Mouse (Mus musculus) urinary bladder, postnatal 36 days (tissue): ENCODE data around the gene Zfhx3.

Experiments used
- DNase-seq, 2 experiments: peaks; one replicate each; pipeline ENCODE4 v3.0.0; 2022; ENCODE audit warnings: low spot score in 2 of 2, mixed read lengths in 1 of 2

Gene Zfhx3

DNA sequence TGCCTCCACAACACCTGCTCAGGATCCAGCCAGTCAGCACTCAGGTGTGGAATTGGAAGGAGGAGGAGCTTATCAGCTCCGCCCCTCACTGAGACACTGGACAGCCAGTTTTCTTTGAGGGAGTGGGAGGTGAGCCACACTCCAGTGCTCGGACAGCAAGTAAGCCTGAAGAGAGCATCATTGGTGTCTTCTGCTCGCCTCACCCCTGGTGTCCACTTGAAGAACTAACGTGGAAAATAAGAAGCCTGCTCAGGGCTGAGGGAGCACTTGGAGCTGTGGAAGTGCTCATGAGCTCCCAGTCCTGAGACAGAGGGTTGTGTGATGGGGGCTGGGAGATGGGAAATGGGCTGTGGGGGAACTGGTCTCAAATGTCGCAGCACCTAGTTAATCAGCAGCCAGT lies 988.2 kb downstream of the Zfhx3 start:
- DNase-seq, result no peak

DNA sequence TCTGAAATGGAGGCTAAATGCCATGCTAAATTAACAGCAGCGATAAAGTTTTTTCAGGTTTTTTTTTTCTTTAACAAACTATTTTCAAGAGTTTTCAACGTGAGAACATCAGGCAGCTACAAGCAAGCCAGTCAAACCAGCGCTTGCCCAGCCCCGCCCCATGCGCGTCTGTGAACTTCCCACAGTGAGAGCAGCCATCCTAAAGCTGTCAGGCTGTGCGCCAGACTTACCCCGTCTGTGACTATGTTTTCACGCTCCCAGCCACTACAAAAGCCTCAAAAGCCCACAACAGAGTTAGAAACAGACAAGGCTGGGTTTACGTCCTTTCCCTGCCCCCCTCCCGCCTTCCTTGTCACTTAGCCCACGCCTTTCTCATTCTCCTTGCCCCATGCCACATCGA lies 989.4 kb downstream of the Zfhx3 start:
- DNase-seq, result no peak

DNA sequence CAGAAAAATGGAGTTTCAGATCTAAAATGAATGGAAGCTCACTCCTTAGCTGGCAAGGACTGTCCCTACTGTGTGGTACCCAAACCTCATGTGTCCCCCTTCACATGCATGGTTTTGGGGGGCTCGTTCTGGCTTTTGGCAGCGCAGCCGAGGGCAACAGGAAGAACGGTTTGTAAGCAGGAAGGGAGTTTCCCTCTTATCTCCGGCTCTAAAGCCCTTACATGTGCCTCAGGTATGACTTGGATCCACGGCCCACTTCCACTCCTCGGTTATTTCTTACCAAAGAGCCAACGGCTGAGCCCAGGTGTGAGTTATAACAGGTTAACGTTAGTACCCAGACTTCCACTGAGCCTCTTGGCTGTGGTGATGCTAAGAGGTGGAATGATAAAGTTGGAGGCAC lies 990.3 kb downstream of the Zfhx3 start:
- no peak for DNase-seq

DNA sequence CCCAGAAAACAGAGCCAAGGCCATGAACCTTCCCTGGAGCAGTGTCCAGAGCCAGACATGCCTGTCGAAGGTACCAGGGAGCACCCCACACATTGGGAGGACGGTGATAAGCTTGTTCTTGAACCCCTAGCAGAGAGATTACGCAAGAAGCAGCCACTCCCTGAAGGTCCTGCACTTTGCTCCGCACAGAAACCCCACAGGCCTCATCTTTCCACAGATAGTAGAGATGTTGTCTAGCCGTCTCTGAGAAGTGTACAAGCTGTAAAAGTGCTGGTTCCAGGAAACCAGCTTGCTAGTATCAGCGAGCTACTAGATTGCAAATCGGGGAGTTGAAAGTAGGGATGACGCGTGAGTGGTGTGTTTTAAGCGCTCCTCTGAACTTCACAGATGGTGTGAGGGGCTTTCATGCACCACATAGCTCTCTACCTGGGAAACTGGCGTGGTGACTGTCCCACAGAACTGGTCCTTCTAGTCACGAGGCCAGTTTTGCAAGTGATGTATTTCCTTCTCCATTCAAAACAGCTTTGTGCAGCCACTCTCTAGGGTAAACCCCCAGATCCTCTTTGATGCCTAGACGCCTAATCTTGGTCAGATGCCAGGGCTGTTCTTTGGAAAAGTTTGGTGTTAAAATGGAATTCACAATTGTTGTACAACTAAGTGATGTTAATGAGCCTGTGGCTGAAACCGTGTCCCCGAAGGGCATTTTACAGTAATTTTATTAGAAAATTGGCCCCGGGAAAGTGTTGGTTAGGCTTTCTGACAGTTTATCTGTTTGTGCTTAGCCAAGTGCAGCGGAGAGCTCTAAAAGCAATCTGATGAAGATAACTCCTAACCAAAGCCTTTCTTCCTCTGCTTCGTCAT lies 993.6 kb downstream of the Zfhx3 start:
- no peak for DNase-seq

DNA sequence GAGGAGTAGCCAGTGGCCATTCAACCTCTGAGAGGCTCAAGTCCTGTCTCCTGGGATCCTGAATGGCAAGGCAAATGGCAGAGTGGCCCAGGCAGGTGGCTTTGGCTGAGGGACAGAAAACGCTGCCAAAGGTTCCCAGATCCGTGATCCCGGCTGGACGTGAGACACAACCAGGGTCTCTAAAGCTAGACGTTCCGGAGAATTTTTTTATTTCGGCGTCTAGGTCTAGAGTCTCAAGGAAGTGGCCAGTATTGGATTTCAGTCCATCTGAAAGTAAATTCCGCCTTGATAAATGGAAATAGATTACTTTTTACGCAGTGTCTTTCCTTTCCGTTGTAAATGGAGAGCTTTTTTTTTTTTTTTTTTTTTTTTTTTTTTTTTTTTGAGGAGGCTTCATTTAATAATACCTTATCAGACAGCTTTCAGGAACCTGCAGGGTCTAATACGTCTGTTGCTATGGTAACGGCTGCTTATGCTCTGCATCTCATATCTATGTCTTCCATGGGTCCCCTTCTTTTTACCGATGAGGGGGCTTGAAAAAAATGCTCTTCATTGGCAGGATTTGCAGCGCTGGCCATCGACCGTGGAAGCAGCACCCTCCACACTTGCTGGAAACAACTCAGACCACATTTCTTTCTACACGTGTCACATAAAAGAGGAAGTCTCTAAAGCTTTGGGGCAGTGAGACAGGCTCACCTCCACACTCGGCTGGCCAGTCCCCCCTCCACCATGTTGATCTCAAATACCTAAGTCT lies 994.4 kb downstream of the Zfhx3 start:
- no peak for DNase-seq

DNA sequence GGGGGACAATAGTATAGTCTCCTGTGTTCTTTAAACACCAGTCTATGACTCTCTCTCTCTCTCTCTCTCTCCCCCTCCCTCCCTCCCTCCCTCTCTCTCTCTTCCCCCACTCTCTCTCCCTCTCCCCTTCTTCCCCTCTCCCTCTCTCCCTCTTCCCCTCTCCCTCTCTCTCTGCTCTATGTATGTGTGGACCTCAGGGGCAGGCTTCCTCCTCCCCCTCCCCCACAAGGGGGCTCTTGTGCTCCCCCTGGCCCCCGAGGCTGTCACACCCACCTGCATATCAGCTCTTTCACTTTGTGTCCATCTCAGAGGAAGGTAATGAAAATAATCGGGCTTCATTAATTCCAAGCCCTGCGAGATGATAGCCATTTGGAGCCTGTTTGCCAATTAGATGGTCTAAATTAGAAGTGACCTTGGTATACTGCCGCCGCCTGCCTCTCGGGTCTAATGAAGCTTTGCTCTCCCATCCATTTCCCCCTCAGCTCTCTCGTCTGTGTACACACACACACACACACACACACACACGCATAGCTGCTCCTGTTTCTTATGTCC lies 995.5 kb downstream of the Zfhx3 start:
- no peak for DNase-seq

DNA sequence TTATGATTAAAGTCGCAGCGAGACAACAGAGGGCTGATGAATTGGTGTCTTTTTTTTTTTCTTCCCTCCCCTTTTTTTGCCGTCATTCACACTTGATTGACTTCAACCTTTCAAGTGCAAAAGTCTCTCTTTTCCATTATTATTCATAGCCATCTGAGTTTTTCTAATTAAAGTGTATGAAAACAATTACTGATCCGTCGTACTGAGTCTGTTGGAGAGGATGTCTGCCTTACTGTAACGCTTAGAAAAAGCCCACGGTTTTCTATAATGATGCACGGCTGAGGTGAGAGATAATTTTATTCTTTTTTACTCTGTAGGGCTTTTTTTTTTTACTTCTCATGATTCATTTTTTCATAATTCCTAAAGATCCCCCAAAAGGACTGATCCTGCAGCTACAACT lies 1000.2 kb downstream of the Zfhx3 start:
- DNase-seq, result no peak

DNA sequence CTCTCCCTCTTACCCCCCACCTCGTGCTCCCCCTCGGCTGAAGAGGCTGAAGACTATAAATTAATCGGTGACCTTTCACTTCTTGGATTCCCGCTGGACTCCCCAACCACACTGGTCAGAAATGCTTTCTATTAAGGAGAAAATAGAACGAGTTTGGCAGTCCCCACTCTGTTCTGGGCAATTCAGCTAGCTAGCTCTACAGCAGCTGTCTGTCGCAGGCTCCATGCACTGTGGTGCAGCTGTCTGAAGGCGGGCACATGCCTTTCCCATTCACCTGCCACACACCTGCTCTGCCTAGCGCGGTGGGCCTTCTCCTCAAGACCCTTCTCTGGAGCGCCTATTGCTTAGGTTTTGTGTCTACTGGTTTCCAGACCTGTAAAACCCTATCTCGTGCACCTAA lies 1000.7 kb downstream of the Zfhx3 start:
- no peak for DNase-seq

DNA sequence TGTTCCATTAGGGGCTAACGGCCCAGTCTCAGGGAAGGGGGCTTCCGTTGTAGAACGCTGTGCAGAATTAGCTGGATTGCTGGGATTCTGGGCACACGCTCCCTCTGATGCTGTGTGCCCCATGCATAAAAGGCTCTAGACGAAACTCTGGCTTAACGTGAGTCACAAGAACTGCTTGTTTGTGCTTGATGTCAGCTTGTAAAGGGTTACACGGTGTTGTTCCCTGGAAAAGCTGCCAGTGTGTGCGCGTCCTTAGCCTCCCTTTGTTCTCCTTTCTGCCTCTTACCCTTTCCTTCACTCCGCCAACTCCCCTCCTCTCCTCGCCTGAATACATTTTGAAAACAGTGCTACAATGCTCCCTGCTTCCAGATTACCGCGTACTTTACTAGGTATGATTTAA lies 1001.9 kb downstream of the Zfhx3 start:
- DNase-seq, result no peak

DNA sequence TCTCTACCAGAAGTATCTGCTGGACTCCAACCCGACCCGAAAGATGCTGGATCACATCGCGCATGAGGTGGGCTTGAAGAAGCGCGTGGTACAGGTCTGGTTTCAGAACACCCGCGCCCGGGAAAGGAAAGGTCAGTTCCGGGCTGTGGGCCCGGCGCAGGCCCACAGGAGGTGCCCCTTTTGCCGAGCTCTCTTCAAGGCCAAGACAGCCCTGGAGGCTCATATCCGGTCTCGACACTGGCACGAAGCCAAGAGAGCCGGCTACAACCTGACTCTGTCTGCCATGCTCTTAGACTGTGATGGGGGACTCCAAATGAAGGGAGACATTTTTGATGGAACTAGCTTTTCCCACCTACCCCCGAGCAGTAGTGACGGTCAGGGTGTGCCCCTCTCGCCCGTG lies 1007.9 kb downstream of the Zfhx3 start:
- no peak for DNase-seq

DNA sequence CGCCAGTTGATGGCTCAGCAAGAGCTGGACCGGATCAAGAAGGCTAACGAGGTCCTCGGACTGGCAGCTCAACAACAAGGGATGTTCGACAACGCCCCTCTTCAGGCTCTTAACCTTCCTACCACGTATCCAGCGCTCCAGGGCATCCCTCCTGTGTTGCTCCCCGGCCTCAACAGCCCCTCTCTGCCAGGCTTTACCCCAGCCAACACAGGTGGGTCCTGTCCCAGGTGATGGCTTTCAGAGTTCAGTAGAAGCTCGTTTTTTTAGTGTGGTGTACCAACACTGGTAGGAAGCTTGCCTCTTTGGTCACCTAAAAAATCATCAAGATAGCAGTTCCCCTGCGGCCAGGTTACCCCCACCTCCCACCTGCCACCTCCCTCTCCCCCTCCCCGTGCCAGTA lies 1009.1 kb downstream of the Zfhx3 start:
- no peak for DNase-seq

DNA sequence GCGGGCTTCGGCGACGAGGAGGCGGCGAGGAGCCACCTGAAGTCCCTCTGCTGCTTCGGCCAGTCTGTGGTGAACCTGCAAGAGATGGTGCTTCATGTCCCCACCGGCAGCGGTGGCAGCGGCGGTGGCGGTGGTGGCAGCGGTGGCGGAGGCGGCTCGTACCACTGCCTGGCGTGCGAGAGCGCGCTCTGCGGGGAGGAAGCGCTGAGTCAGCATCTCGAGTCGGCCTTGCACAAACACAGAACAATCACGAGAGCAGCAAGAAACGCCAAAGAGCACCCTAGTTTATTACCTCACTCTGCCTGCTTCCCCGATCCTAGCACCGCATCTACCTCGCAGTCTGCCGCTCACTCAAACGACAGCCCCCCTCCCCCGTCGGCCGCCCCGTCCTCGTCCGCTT lies 1014.0 kb downstream of the Zfhx3 start:
- DNase-seq, result no peak

DNA sequence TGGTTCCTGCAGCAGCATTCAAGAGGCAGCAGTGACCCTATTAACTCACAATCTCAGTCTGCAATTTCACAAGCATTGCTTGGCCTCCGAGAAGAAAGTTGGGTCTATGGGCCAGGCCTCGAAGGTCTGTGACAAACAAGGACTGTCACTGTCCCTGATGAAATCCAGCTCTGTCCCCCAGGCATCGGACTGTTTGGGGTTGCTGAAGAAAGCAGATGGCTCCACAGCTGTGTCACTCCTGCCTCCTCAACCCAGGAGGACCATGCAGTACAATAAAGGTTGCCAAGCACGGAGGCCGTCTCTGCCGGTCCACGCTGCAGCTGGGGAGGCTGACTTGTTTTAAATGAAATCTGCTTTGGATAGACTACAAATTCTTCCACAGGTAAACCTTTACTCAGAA lies 1020.1 kb downstream of the Zfhx3 start:
- DNase-seq, result no peak

DNA sequence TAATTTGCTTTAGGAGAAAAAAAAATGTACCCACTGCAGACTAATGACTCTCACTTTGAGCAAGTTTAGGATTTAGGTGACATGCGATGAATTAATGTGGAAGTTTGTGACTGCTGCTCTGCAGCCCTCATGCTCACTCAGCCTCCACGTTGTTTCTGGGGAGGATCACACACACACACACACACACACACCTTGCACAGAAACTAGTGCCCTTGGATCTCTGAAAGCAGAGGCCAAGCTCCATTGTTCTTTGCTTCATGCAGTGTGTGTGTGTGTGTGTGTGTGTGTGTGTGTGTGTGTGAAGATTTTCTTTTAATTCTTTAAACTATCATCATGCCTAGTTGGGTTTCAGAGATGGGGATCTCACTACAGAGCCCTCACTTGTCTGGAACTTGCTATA lies 1020.7 kb downstream of the Zfhx3 start:
- DNase-seq, result no peak

DNA sequence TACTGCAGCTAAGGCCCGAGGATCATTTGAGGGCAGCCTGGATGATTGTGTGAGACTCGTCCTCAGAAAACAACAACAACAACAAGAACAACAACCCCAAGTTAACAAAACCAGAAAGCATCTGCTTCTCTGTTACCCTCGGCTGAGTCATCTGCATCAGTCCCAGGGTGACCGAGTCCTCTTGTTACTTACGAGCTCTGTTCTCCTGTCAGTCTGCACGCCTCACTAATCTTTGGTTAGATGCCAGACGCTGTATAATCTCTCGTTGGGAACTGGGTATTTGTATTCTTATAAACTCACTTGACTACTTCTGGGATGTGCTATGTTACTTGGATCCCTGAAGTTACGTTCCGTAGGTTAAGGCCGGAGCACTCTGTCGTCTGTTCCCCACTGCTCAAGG lies 1023.6 kb downstream of the Zfhx3 start:
- DNase-seq, result no peak

DNA sequence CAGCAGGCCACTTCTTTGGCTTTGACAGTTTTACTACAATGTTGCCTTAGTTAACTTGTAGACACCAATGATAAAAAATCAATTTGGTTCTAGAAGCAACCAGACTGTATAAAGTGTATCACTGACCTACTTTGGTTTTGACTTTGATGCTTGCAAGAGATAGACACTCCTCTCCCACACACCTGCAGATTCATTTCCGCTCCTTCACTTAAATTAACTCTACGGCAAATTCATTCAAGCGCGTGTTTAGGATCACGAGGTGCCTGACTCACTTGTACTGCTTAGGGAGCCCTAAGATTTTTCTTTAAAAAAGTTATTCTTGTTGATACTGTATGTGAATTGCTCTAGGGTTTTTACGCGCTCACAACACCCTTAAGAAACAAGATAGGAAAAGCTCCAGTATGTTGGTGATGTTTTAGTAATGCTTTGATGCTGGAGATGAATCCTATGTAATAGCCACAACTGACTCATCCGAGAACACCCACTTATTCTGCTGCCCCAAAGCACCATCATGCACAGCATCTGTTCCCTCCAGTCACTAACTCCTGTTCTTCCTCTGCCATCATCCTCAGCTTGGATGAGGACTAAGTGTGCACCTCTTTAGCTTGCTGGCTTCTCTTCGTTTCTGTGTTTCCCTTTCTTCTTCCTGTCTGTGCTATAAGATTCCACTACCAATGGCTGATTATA lies 1031.3 kb downstream of the Zfhx3 start:
- DNase-seq, result no peak

DNA sequence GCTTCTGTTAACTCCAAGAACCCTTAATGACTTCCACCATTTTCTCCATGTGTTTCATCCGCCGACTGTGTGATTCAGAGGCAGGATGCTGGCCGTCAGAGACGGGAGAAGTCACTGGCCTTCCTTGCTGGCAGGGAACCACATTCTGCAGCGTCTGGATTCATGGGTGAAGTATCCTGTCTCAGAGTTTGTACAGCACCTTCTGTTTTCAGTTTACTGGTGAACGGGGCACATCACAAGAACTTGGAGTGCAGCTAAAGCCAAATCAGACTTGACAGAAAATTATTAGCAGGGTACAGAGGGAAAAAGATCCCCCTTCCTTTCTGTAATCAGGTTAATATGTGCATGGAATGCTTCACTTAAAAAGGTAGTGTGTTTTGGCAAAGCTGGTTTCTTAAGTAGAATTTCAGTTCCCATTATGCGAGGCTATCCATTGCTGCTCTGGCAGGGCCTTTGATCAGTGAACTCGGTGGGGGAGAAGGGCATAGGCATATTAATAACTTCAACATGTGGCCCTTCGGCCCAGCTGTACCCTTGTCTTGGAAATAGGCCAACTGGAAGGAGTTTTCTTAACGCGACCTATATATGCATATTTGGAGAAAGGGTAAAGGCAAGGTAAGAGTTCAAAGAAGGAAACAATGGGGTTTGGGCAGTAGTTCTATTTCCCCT lies 1035.4 kb downstream of the Zfhx3 start:
- DNase-seq, result no peak

DNA sequence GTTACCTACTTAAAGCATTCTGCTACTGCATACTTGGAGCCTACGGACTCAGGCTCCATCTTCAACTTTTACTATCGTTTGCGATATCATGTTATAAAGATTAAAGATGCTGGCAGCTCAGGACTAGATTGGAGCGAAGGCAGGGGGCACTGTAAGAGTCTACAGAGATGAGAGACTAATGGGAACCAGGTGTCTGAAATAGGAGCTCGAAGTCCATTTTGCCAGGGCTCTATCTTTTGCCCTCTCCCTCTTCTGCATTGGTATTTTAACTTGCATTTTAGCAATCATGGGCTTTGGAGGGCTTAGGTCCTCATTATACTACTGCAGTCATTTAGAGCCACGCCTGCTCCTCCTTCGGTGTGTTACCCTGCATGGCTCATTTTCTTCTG lies 1035.9 kb downstream of the Zfhx3 start:
- DNase-seq, result no peak

DNA sequence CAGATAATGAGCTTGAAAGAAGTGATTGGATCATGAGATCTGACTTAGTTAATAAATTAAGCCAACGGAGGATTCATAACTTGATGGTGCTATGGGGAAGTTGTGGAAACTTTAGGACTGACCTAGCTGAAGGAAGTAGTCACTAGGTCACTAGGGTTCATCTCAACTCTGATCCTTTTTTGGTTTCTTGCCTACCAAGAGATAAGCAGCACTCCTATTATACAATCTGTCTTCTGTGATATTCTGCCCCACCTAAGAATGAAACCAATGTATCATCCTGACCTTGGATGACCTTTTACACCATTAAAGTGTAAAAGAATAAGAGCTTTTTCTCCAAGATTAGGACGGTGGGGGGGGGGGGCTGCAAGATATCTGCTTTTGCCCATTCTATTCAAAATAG lies 1042.5 kb downstream of the Zfhx3 start:
- DNase-seq, result no peak

DNA sequence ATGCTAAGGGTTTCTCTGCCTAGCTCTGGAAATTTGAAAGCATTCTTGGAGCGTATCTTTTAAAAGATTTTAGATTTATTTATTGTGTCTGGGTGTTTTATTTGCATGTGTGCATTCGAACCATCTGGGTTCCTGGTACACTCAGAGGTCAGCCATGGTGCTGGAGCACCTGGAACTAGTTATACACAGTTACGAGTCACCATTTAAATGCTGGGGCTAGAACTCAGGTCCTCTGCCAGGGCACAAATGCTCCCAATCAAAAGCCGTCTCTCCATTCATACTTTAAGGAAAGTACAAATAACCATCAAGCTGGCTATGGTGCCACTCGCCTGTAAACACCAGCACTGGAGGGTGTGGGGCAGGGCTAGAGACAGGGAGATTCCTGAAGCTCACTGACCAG lies 1047.4 kb downstream of the Zfhx3 start:
- no peak for DNase-seq

DNA sequence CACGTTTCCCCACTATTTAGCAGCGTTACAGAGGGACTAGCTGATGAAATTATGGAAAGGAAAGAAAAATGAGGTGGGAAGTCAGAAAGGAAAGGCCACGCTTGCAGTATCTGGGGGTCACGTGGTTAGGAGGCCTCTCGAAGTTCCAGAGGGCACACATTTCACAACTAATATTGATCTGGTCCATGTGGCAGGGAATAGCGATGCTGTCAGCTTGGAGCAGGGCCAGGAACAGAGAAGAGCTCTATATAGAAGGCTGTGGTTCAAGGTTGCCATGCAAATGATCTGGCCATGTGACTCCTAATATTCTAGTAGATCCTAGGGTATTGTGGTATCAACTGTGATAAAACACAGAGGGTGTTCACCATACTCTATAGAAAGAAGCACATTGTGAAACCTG lies 1048.1 kb downstream of the Zfhx3 start:
- no peak for DNase-seq

DNA sequence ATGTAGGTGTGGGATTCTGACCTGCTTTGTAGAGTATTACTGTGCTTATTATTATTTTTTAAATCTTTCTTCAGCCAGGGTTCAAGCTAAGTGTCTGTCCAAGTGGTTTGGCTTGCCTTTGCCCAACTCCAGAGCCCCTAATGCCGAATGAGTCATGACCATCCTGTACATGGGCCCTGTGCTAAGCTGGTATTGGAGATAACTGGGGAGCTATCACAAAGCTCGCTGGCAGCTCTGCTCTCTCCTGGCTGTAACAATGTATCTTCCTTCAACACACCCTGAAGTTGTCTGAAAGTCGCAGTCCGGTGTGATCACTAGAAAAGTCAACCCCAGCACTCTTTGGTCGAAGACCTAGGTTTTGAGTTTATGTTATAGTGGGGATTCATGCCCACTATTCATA lies 1049.0 kb downstream of the Zfhx3 start:
- DNase-seq, result no peak
